Mouse (Mus musculus): Measurements from ENCODE around the gene Hipk4. TPM values are rescaled to one million over a fixed set of nuclear protein-coding genes. Genes with fewer than 3 reads are reported as not detected.

Gene Hipk4
- polyA plus RNA-seq (2017; shearing (Covaris generic)) = not detected

GRCm38 (mm10) chr7:27522967-27523366, at the start of gene Hipk4:
Gene Hipk4 (plus strand): TSS chr7:27523267.

GRCm38 (mm10) chr7:27486770-27487697, 36.0 kb upstream of the Hipk4 start, which contains the start of gene Sertad1:
Gene Sertad1 (plus strand): TSS chr7:27486910.

GRCm38 (mm10) chr7:27499036-27499435, 24.0 kb upstream of the Hipk4 start, which contains the start of gene Prx:
Gene Prx (plus strand): TSS chr7:27499324.

GRCm38 (mm10) chr7:27552931-27553513, 30.0 kb downstream of the Hipk4 start, which contains the start of the genes Pld3 and 2310022A10Rik:
Gene Pld3 (minus strand): TSS chr7:27553218.
Gene 2310022A10Rik (plus strand): TSS chr7:27553233.

Other genes with a start within 250 kb of the Hipk4 start
- not detected for gene Ltbp4, start 185.6 kb upstream of the Hipk4 start, polyA plus RNA-seq (2017; shearing (Covaris generic))
- gene Shkbp1, start 167.2 kb upstream of the Hipk4 start, polyA plus RNA-seq (2017; shearing (Covaris generic)) = 48.4 TPM
- gene Gm20479, start 165.8 kb upstream of the Hipk4 start, polyA plus RNA-seq (2017; shearing (Covaris generic)) = not detected
- 0.12 TPM for gene Sptbn4, start 75.6 kb upstream of the Hipk4 start, polyA plus RNA-seq (2017; shearing (Covaris generic))
- 12.5 TPM for gene Blvrb, start 75.3 kb upstream of the Hipk4 start, polyA plus RNA-seq (2017; shearing (Covaris generic))
- 38.3 TPM for gene Sertad3, start 49.5 kb upstream of the Hipk4 start, polyA plus RNA-seq (2017; shearing (Covaris generic))
- gene Sertad1, start 36.4 kb upstream of the Hipk4 start, polyA plus RNA-seq (2017; shearing (Covaris generic)) = 75.3 TPM
- 0.57 TPM for gene Prx, start 23.9 kb upstream of the Hipk4 start, polyA plus RNA-seq (2017; shearing (Covaris generic))
- gene Pld3, start 30.0 kb downstream of the Hipk4 start, polyA plus RNA-seq (2017; shearing (Covaris generic)) = 255 TPM
- gene 2310022A10Rik, start 30.0 kb downstream of the Hipk4 start, polyA plus RNA-seq (2017; shearing (Covaris generic)) = 25.1 TPM
- gene Akt2, start 68.3 kb downstream of the Hipk4 start, polyA plus RNA-seq (2017; shearing (Covaris generic)) = 142 TPM
- gene Ttc9b, start 130.6 kb downstream of the Hipk4 start, polyA plus RNA-seq (2017; shearing (Covaris generic)) = not detected
- gene Map3k10, start 151.3 kb downstream of the Hipk4 start, polyA plus RNA-seq (2017; shearing (Covaris generic)) = 14.8 TPM
- gene Zfp607b, start 166.1 kb downstream of the Hipk4 start, polyA plus RNA-seq (2017; shearing (Covaris generic)) = 3.0 TPM
- 11.7 TPM for gene Zfp60, start 208.1 kb downstream of the Hipk4 start, polyA plus RNA-seq (2017; shearing (Covaris generic))

All from naive thymus-derived CD4-positive, alpha-beta T cell, adult 5 months (primary cell).